Mouse (Mus musculus): ENCODE data around the gene Tmem92. TPM values are rescaled to one million over a fixed set of nuclear protein-coding genes. Genes with fewer than 3 reads are reported as not detected.

The Tmem92 gene
- 0.04 TPM in 1 of 2 replicates, not detected in the other for polyA plus RNA-seq (2012; rRNA removed)

DNA sequence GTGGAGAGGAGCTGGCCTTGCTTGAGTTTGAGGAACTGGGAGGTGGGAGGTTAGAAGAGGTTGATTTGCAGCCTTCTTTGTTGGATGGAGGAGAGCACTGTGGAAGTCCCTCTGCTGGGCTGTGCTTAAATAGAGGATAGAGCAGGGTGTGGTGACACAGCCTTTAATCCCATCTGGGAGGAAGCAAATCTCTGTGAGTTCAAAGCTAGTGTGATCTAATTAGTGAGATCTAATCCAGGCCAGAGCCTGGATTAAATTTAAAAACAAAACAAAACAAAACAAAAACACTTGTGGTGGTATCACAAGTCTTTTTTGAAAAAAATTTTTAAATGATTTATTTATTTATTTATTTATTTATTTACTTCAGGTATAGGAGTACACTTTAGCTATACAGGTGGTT lies at the start of gene Tmem92:
TSS of gene Tmem92 (minus strand) at position 101 of the 400 bp plus-strand sequence.

DNA sequence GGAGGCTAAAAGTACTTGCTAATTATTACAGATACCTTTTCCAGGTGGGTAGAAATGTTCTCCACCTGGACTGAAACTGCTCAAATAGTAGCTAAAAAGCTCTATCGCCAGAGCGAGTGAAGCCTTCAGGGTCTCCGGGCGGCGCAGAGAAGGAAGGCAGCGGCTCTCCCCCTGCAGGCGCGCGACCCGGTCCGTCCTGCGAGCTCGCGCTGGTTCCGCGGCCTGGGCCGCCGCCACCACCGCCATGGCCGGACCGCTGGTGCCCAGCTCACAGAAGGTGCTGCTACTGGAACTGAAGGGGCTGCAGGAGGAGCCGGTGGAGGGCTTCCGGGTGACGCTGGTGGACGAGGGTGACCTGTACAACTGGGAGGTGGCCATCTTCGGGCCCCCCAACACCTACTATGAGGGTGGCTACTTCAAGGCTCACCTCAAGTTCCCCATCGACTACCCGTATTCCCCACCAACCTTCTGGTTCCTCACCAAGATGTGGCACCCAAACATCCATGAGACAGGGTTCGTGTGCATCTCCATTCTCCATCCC lies 40.7 kb downstream of the Tmem92 start, which contains the start of gene Cdc34b:
TSS of gene Cdc34b (plus strand) at position 51 of the 541 bp plus-strand sequence.

Other genes with a start within 250 kb of the Tmem92 start
- gene Rsad1, start 233.4 kb downstream of the Tmem92 start, polyA plus RNA-seq (2012; rRNA removed), result 12.9 and 14.9 TPM in 2 replicates
- gene Chad, start 217.7 kb downstream of the Tmem92 start, polyA plus RNA-seq (2012; rRNA removed), result 0.19 and 0.43 TPM in 2 replicates
- 5.3 and 5.5 TPM in 2 replicates for gene Acsf2, start 180.8 kb downstream of the Tmem92 start, polyA plus RNA-seq (2012; rRNA removed)
- gene Lrrc59, start 152.9 kb downstream of the Tmem92 start, polyA plus RNA-seq (2012; rRNA removed), result 86.6 and 89.4 TPM in 2 replicates
- gene Mrpl27, start 128.9 kb downstream of the Tmem92 start, polyA plus RNA-seq (2012; rRNA removed), result 111 and 113 TPM in 2 replicates
- 2.9 and 3.0 TPM in 2 replicates for gene Eme1, start 128.7 kb downstream of the Tmem92 start, polyA plus RNA-seq (2012; rRNA removed)
- 16.9 and 17.6 TPM in 2 replicates for gene Xylt2, start 105.2 kb downstream of the Tmem92 start, polyA plus RNA-seq (2012; rRNA removed)
- 0.08 TPM in 1 of 2 replicates, not detected in the other for gene Gm11541, start 78.2 kb downstream of the Tmem92 start, polyA plus RNA-seq (2012; rRNA removed)
- 0.04 and 0.12 TPM in 2 replicates for gene Cdc34b, start 40.9 kb downstream of the Tmem92 start, polyA plus RNA-seq (2012; rRNA removed)
- 30.8 and 149 TPM in 2 replicates for gene Col1a1, start 153.5 kb upstream of the Tmem92 start, polyA plus RNA-seq (2012; rRNA removed)
- gene Hils1, start 184.9 kb upstream of the Tmem92 start, polyA plus RNA-seq (2012; rRNA removed), result not detected in 2 replicates
- gene Sgca, start 193.6 kb upstream of the Tmem92 start, polyA plus RNA-seq (2012; rRNA removed), result 0.10 and 1.6 TPM in 2 replicates
- gene Ppp1r9b, start 208.3 kb upstream of the Tmem92 start, polyA plus RNA-seq (2012; rRNA removed), result 45.2 and 53.2 TPM in 2 replicates
- gene Samd14, start 227.2 kb upstream of the Tmem92 start, polyA plus RNA-seq (2012; rRNA removed), result 115 and 127 TPM in 2 replicates

All from central nervous system, embryonic 18 days (tissue).